Mouse (Mus musculus) inflammation-experienced regulatory T-cells, adult 6 months (primary cell): ENCODE results near the gene Ttc4. TPM values are rescaled to one million over a fixed set of nuclear protein-coding genes. Genes with fewer than 3 reads are reported as not detected.

Experiments
- ATAC-seq: one replicate; pipeline ENCODE4 v1.8.0; 2017
- polyA plus RNA-seq, 3 experiments: library from polyadenylated mRNA; unstranded; fragments of 100-300 nt; shearing (Covaris generic); gene quantifications; one replicate each; pipeline ENCODE4 v1.2.1; 2017

Gene Ttc4
- polyA plus RNA-seq, 3 experiments from 2014 or later, result 40.1 to 63.1 (median 60.4) TPM

GRCm38 (mm10) chr4:106613560-106613959, 65.2 kb downstream of the Ttc4 start:
- ATAC-seq, result no peak

GRCm38 (mm10) chr4:106613105-106613504, 65.6 kb downstream of the Ttc4 start:
- no peak for ATAC-seq

Other genes with a start within 250 kb of the Ttc4 start
- not detected for gene Pcsk9, start 214.6 kb downstream of the Ttc4 start, polyA plus RNA-seq
- gene Bsnd, start 186.7 kb downstream of the Ttc4 start, polyA plus RNA-seq, result not detected
- 1 to 10 TPM; 2.3 to 6.0 (median 4.0) TPM for gene Dhcr24, start 117.9 kb downstream of the Ttc4 start, polyA plus RNA-seq
- gene Lexm, start 61.7 kb downstream of the Ttc4 start, polyA plus RNA-seq, result under 1 TPM in 1 of 3 experiments, not detected in 2; 0.82 TPM
- not detected for gene Ttc22, start 56.5 kb downstream of the Ttc4 start, polyA plus RNA-seq
- gene Pars2, start 27.9 kb downstream of the Ttc4 start, polyA plus RNA-seq, result 10 to 100 TPM in 2 of 3 experiments, 1 to 10 TPM in 1; 9.6 to 12.1 (median 10.0) TPM
- gene Mroh7, start 52.0 kb upstream of the Ttc4 start, polyA plus RNA-seq, result not detected
- gene Fam151a, start 54.9 kb upstream of the Ttc4 start, polyA plus RNA-seq, result not detected
- gene Acot11, start 126.1 kb upstream of the Ttc4 start, polyA plus RNA-seq, result 1 to 10 TPM; 3.5 to 9.2 (median 5.8) TPM
- 10 to 100 TPM; 36.1 to 45.6 (median 43.4) TPM for gene Ssbp3, start 231.8 kb upstream of the Ttc4 start, polyA plus RNA-seq